Mouse (Mus musculus) hindbrain, postnatal 0 days (tissue): ENCODE results near the gene Tigit. TPM values are rescaled to one million over a fixed set of nuclear protein-coding genes. Genes with fewer than 3 reads are reported as not detected.

Source experiments
- ATAC-seq: fragments of 200-750 bp; cut with Nextera tagmentation; 2 replicates; pipeline ENCODE4 v1.8.0; 2017; ENCODE audit warnings: mild to moderate bottlenecking, moderate TSS enrichment, moderate library complexity
- DNase-seq: peaks from one replicate; pipeline ENCODE4 v3.0.0-alpha.2; 2015; ENCODE audit warnings: low spot score
- H3K27ac ChIP-seq: fragments of 300-500 bp; sonication (generic); 2 replicates; pipeline ENCODE4 v1.5.1; 2014; ENCODE audit warnings: mild to moderate bottlenecking
- H3K27me3 ChIP-seq: fragments of 300-500 bp; sonication (generic); 2 replicates; pipeline ENCODE4 v1.6.1; 2014; ENCODE audit warnings: low read length, mixed read lengths; ENCODE audit not compliant: insufficient read depth
- H3K36me3 ChIP-seq: fragments of 300-500 bp; sonication (generic); 2 replicates; pipeline ENCODE4 v1.6.1; 2014; ENCODE audit warnings: low read length, mixed read lengths; ENCODE audit not compliant: insufficient read depth
- H3K4me1 ChIP-seq: fragments of 300-500 bp; sonication (generic); 2 replicates; pipeline ENCODE4 v1.6.1; 2014; ENCODE audit warnings: antibody characterized with exemption, low read length, mixed read lengths; ENCODE audit not compliant: insufficient read depth
- H3K4me2 ChIP-seq: fragments of 300-500 bp; sonication (generic); 2 replicates; pipeline ENCODE4 v1.6.1; 2014; ENCODE audit warnings: low read depth, mild to moderate bottlenecking, low read length, moderate library complexity, mixed read lengths
- H3K4me3 ChIP-seq: fragments of 300-500 bp; sonication (generic); 2 replicates; pipeline ENCODE4 v1.5.1; 2014; ENCODE audit warnings: low read length
- H3K9ac ChIP-seq: fragments of 300-500 bp; sonication (generic); replicated peaks from 2 replicates; pipeline ENCODE4 v1.6.1; 2014; ENCODE audit warnings: mild to moderate bottlenecking, low read length, moderate library complexity, mixed read lengths
- H3K9me3 ChIP-seq: fragments of 300-500 bp; sonication (generic); 2 replicates; pipeline ENCODE4 v1.6.1; 2016; ENCODE audit warnings: low read length, mixed read lengths
- CTCF ChIP-seq: IDR thresholded peaks from 2 replicates; pipeline ENCODE4 v1.5.1; 2016; ENCODE audit warnings: antibody characterized with exemption, control low read depth, low read depth
- WGBS: fragments of 180-500 bp; shearing (Covaris S2); extraction: QIAGEN DNeasy Blood & Tissue Kit; methylation state at CpG from one replicate; pipeline ENCODE4 v1.1.7; 2014; 5-methylcytosine and 5-hydroxymethylcytosine counted together
- polyA plus RNA-seq: library from polyadenylated mRNA; unstranded; fragments of >200 nt; fragmentation: Nextera tagmentation; extraction: Ambion mirVana; gene quantifications from 2 replicates; pipeline ENCODE4 v1.2.1, GENCODE M21; 2015
- total RNA-seq: library from RNA; depleted of rRNA; stranded (reverse); fragments of >200 nt; gene quantifications from 2 replicates; pipeline ENCODE4 v1.2.3, GENCODE M21; 2014

Gene Tigit
- total and polyA plus RNA-seq, 2 experiments from 2014 or later = 0.31 TPM; not detected in 1

DNA sequence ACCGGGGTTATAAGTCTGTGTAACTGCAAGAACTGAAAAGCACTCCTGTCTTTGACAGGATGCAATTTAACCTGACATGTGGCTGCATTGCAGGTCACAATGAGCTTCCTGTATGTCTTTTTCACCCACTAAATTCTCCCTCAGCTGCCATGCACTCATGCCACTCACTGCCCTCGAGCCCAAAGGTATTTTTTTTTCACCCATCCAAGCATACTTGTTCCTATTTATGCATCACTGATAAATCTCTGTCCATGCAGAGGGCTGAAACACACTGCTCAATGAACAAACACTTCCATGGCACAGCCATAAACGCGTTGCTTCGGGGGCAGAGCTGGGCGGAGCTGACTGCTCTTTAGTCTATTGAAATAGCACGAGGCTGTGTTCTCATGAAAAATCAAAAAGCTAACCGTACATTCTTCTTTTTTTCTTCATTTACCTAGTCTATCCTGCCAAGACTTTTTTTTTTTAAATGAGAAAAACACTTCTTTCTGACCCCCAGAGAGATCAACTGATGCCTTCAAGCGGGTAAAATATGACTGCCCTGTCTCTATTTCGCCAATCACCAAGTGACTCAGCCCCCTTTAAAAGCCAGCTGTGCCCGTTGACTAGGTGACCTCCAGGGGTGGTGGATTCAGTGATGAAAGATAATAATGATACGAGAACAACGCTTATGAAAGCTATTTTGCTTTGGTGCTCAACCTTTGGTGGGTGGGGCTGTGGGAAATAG is 44.6 kb upstream of the Tigit start:
- H3K9me3 ChIP-seq = no peaks in the 10 kb centered on the region
- TF ChIP-seq CTCF = no peak
- no peaks in the 10 kb centered on the region for H3K27me3 ChIP-seq
- peak overlapping the region; percentile 25 for H3K4me3 ChIP-seq
- whole genome bisulfite sequencing = 45% methylated on average over 13 of the region's 13 CpGs
- H3K4me2 ChIP-seq = peak overlapping the region; percentile 53
- no peaks in the 10 kb centered on the region for H3K4me1 ChIP-seq
- H3K36me3 ChIP-seq = no peaks in the 10 kb centered on the region
- peak overlapping the region; percentile 71 for H3K27ac ChIP-seq
- peak; percentile 24 for DNase-seq
- ATAC-seq = peak; percentile 27; the same call in 1 of the 2 replicates
- H3K9ac ChIP-seq = no peak overlapping the region; the same call in 1 of the 2 replicates

DNA sequence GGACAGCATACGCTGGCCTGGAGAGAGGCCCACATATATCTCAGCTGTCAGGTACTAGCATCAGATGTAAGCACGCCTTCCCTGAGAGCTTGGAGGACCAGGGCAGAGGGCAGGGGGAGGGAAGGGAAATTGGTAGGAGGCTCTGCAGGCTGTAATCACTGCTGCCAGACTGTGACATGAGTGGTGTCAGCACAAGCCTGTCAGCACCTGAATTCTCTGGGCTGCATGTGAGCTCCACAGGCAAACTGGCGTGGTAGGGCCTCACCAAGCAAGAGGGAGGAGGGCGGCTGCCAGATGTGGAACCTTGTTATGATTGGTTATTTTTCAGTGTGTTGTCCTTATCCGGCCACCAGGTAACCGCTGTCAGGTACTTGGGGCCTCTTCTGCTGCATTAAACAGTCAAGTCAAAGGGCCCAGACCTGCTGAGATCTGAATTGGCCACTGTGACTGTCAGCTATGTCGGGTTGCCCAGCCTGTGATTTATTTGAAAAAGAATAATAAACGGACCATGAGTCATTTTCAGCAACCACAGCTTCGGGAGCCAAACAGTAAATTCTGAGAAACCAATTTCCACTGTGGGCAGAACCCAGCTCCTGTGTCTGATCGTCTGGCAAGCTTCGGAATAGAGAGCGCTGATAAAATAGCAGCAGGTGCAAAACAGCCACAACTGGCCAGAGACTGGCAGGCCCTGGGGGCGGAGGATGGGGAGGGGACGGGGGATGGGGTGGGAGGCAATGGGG is 38.0 kb upstream of the Tigit start:
- 67% methylated on average over 14 of the region's 14 CpGs for WGBS
- H3K36me3 ChIP-seq = no peaks in the 10 kb centered on the region
- no peak overlapping the region for H3K4me2 ChIP-seq
- H3K27me3 ChIP-seq = no peaks in the 10 kb centered on the region
- no peak overlapping the region for H3K9ac ChIP-seq
- no peak overlapping the region for H3K27ac ChIP-seq
- no peak overlapping the region for H3K4me3 ChIP-seq
- no peak for TF ChIP-seq CTCF
- H3K4me1 ChIP-seq = no peaks in the 10 kb centered on the region
- no peaks in the 10 kb centered on the region for H3K9me3 ChIP-seq
- ATAC-seq (peak; percentile 49; the same call in 1 of the 2 replicates), DNase-seq (no peak)

DNA sequence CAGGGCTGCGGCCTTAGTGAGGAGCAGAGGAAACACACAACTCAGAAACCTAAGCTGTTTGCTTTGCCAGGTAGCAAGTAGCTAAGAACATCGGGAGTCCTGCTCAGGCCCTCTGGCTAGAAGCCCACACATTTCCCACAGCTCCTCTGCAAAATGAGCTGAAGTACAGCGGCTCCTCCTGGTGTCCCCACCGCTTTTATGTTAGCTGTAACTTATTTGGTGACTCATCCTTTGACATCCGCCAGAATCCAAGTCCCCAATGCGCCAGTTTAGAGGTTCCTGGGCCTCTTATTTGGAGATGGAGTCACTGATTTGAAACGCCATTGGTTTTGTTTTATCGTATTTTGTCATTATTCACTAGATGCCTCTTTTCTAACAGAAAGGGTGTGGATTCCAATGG is 36.6 kb upstream of the Tigit start:
- H3K27me3 ChIP-seq = no peaks in the 10 kb centered on the region
- ATAC-seq (no peak), DNase-seq (no peak)
- H3K9ac ChIP-seq = no peak overlapping the region
- no peak overlapping the region for H3K27ac ChIP-seq
- no peak for TF ChIP-seq CTCF
- no peak overlapping the region for H3K4me2 ChIP-seq
- WGBS = 84% methylated on average over 8 of the region's 8 CpGs
- H3K9me3 ChIP-seq = no peaks in the 10 kb centered on the region
- no peak overlapping the region for H3K4me3 ChIP-seq
- H3K36me3 ChIP-seq = no peaks in the 10 kb centered on the region
- H3K4me1 ChIP-seq = no peaks in the 10 kb centered on the region

DNA sequence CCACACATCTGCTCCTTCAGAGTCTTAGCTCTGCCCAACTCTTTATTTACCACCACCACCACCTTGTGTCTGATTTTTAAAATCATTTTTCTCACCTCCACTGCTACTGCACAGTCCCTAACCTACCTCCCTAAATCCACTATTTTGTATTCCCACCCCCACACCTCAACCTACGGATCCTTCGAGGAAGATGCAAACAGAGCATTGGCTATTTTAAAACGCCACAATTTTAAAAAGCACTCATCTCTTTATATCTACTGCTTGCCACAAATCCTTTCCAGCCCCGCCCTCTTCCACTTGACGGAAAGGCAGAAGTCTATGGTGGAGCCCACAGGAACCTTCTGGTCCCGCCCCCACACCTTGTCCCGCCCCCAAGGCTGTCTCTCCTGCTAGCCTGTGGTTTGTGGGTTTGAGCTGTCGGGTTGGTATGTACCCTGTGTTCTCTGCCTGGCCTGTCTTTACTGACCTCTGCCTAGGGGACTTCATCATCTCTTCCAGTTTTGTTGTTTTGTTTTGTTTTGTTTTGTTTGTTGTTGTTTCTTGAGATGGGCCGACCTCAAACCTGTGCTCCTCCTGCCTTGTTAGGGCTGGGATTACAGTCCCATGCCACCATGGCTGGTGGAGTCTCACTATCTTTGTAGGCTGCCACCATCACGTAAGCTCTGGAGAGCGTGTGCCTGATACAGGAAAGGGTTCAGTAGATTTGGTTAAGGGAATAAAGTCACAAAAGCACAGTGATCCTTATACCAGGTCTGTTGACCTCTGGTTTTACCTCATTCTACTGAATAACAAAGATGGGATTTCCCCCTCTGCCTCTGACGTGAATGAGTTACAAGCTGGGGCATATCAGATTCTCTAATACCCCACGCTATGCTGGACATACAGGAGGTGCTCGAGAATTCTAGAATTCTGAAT is 35.0 kb upstream of the Tigit start:
- ATAC-seq (no peak), DNase-seq (no peak)
- Histone ChIP-seq H3K36me3 (no peaks in the 10 kb centered on the region), H3K9ac (no peak overlapping the region), H3K9me3 (no peaks in the 10 kb centered on the region), H3K4me1 (no peaks in the 10 kb centered on the region), H3K27me3 (no peaks in the 10 kb centered on the region), H3K4me3 (no peak overlapping the region), H3K27ac (no peak overlapping the region), H3K4me2 (no peak overlapping the region)
- 88% methylated on average over 14 of the region's 14 CpGs for WGBS
- TF ChIP-seq CTCF = no peak

DNA sequence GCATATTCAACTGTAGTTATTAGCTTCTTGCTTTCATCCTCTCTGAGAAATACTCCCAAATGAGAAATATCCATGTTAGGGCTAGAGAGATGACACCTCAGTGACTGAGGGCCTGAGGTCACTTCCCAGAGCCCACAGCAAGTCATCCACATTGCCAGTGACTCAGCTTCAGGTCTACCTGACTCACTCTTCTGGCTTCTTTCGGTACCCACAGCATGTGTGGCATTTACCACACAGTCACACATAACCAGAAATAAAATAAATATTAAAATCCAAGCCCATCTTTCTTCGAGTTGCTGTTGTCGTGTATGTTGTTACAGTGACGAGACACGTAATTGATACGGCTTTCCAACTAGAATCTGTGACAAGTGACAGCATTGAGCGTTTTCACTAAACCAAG is 33.8 kb upstream of the Tigit start:
- no peak overlapping the region for H3K4me2 ChIP-seq
- no peaks in the 10 kb centered on the region for H3K4me1 ChIP-seq
- DNase-seq = no peak
- WGBS = 90% methylated on average over 7 of the region's 7 CpGs
- H3K4me3 ChIP-seq = no peak overlapping the region
- H3K27me3 ChIP-seq = no peaks in the 10 kb centered on the region
- H3K36me3 ChIP-seq = no peaks in the 10 kb centered on the region
- no peak overlapping the region for H3K9ac ChIP-seq
- TF ChIP-seq CTCF = no peak
- H3K9me3 ChIP-seq = no peaks in the 10 kb centered on the region
- ATAC-seq = no peak
- H3K27ac ChIP-seq = no peak overlapping the region

DNA sequence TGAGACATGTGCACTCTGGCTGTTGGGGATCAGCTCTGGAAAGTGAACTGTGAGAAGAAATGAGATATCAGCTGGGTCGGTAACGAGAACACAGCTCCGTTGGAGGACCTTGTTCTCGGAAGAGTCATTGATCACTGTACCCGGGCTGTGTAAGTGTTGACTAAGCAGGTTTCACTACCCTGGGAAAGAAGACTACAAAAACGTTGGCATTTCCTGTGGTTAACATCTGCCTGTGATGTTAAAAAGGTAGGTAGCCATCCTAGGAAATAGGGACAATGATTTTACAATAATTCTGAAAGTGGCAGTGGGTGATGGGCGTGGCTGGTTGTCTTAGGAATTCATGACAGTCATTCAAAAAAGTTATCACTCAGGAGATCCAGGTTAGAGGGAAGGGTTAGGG is 31.9 kb upstream of the Tigit start:
- H3K9me3 ChIP-seq = no peaks in the 10 kb centered on the region
- H3K9ac ChIP-seq = no peak overlapping the region
- no peak overlapping the region for H3K27ac ChIP-seq
- no peak for TF ChIP-seq CTCF
- no peak overlapping the region for H3K4me3 ChIP-seq
- H3K4me1 ChIP-seq = no peaks in the 10 kb centered on the region
- no peaks in the 10 kb centered on the region for H3K36me3 ChIP-seq
- DNase-seq (no peak), ATAC-seq (no peak)
- no peak overlapping the region for H3K4me2 ChIP-seq
- H3K27me3 ChIP-seq = no peaks in the 10 kb centered on the region
- WGBS = 79% methylated on average over 7 of the region's 7 CpGs
